Mouse (Mus musculus) limb, embryonic 12.5 days (tissue): ENCODE results near the gene Akt3. TPM values are rescaled to one million over a fixed set of nuclear protein-coding genes. Genes with fewer than 3 reads are reported as not detected.

Experiments
- ATAC-seq: fragments of 200-750 bp; cut with Nextera tagmentation; 2 replicates; pipeline ENCODE4 v1.8.0; 2017; ENCODE audit warnings: low read depth, moderate TSS enrichment; ENCODE audit not compliant: insufficient number of reproducible peaks, insufficient read depth, low FRiP score, low TSS enrichment
- H3K27ac ChIP-seq: fragments of 300-500 bp; sonication (generic); 2 replicates; pipeline ENCODE4 v1.5.1; 2016; ENCODE audit warnings: mild to moderate bottlenecking, moderate library complexity
- H3K27me3 ChIP-seq: fragments of 300-500 bp; sonication (generic); 2 replicates; pipeline ENCODE4 v1.6.1; 2016; ENCODE audit warnings: mild to moderate bottlenecking, moderate library complexity
- H3K36me3 ChIP-seq: fragments of 300-500 bp; sonication (generic); 2 replicates; pipeline ENCODE4 v1.6.1; 2016; ENCODE audit warnings: mild to moderate bottlenecking, moderate library complexity
- H3K4me1 ChIP-seq: fragments of 300-500 bp; sonication (generic); replicated peaks from 2 replicates; pipeline ENCODE4 v1.6.1; 2016
- H3K4me2 ChIP-seq: fragments of 300-500 bp; sonication (generic); 2 replicates; pipeline ENCODE4 v1.6.1; 2016; ENCODE audit warnings: mild to moderate bottlenecking, moderate library complexity
- H3K4me3 ChIP-seq: fragments of 300-500 bp; sonication (generic); replicated peaks from 2 replicates; pipeline ENCODE4 v1.5.1; 2016; ENCODE audit warnings: mild to moderate bottlenecking
- H3K9ac ChIP-seq: fragments of 300-500 bp; sonication (generic); replicated peaks from 2 replicates; pipeline ENCODE4 v1.6.1; 2016; ENCODE audit warnings: mild to moderate bottlenecking, moderate library complexity
- H3K9me3 ChIP-seq: fragments of 300-500 bp; sonication (generic); 2 replicates; pipeline ENCODE4 v1.6.1; 2016; ENCODE audit warnings: mild to moderate bottlenecking, moderate library complexity
- WGBS: fragments of 180-500 bp; shearing (Covaris S2); methylation state at CpG from one replicate; pipeline ENCODE4 v1.1.7; 2016; 5-methylcytosine and 5-hydroxymethylcytosine counted together
- polyA plus RNA-seq: library from polyadenylated mRNA; unstranded; fragments of >200 nt; fragmentation: Nextera tagmentation; extraction: Ambion mirVana; gene quantifications from 2 replicates; pipeline ENCODE4 v1.2.1, GENCODE M21; 2016

The Akt3 gene
- polyA plus RNA-seq, 1 experiment from 2014 or later: 9.1 TPM

DNA sequence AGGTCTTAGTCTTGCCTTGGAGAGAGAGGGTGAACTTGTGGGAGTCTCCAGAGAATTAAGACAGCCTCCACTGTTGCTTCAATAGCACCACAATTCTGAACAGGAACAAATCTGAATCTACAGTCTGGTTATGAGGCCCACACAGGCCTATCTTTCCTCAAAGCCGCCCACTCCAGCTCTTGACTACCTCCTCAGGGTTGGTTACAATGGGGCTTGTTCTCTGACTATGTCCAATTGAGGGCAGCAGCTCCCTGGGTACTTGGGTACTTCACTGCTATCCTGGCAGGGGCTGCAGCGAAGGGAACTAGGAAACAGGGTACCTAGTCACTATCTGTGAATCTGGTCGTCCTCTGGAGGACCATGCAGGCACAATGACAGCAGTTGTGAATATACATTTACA lies 230.3 kb downstream of the Akt3 start:
- ATAC-seq: no peak
- no peak overlapping the region for H3K4me2 ChIP-seq

GRCm38 (mm10) chr1:177022751-177023150 lies 235.3 kb downstream of the Akt3 start:
- H3K4me3 ChIP-seq: no peak overlapping the region
- H3K27me3 ChIP-seq: no peaks in the 10 kb centered on the region
- no peak overlapping the region for H3K9ac ChIP-seq
- H3K9me3 ChIP-seq: no peaks in the 10 kb centered on the region
- no peak overlapping the region for H3K4me2 ChIP-seq
- H3K27ac ChIP-seq: no peak overlapping the region
- no peak for ATAC-seq
- 67% methylated on average over 3 of the region's 3 CpGs for WGBS
- peaks cover 33% of the 10 kb centered on the region for H3K36me3 ChIP-seq
- H3K4me1 ChIP-seq: no peaks in the 10 kb centered on the region

More for the DNA sequence above, 230.3 kb downstream of the Akt3 start:
- H3K9ac ChIP-seq: no peak overlapping the region
- no peak overlapping the region for H3K4me3 ChIP-seq
- no peaks in the 10 kb centered on the region for H3K9me3 ChIP-seq
- no peaks in the 10 kb centered on the region for H3K27me3 ChIP-seq
- no peak overlapping the region for H3K27ac ChIP-seq
- H3K4me1 ChIP-seq: no peaks in the 10 kb centered on the region
- whole genome bisulfite sequencing: 83% methylated on average over 3 of the region's 3 CpGs
- H3K36me3 ChIP-seq: peaks cover 35% of the 10 kb centered on the region

DNA sequence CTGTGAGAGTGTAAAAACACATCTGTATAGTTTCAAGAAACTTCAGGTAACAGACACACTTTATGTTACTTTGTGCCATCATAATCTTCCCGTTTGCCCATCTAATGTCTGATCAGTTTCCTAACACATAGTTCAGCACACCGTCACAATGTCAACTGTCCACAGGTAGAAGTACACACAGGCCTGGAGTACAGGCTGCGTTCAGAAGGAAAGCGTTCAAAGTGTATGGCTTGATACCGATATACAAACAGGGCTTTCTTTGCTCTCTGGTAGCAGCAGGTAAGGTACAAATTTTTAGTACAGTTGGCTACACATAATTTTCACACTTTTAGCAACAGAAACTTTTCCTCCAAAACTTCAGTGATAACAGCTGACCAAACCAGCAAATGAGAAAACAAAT lies 238.3 kb downstream of the Akt3 start:
- Histone ChIP-seq H3K27me3 (no peaks in the 10 kb centered on the region), H3K4me1 (peaks cover 6% of the 10 kb centered on the region; the same call in 1 of the 2 replicates), H3K4me3 (no peak overlapping the region), H3K27ac (no peak overlapping the region), H3K9ac (no peak overlapping the region), H3K4me2 (no peak overlapping the region), H3K9me3 (no peaks in the 10 kb centered on the region), H3K36me3 (peaks cover 21% of the 10 kb centered on the region)
- 93% methylated on average over 5 of the region's 5 CpGs for WGBS
- ATAC-seq: no peak

DNA sequence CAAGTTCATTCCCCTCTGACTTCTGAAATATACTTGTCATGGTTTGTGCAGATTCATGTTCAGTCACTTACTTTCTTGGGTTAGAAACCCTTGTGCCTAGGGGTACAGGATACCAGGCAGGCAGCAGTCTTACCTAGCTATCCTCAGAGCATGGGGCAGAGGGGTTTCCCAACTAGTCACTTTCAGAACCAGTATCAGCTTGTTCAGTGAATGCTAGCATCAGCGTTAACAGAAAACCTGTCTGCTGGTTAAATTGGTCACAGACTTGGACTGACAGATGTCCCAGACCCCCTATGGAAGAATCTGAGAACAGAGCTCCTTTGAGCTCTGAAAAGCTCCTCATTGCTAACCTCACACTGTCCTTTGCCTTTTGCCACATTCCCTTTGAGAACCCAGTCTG lies 239.3 kb downstream of the Akt3 start:
- H3K27me3 ChIP-seq: no peaks in the 10 kb centered on the region
- no peak overlapping the region for H3K9ac ChIP-seq
- 84% methylated on average over 1 of the region's 1 CpGs for WGBS
- H3K4me2 ChIP-seq: no peak overlapping the region
- no peak overlapping the region for H3K27ac ChIP-seq
- no peak overlapping the region for H3K4me3 ChIP-seq
- no peaks in the 10 kb centered on the region for H3K9me3 ChIP-seq
- peaks cover 13% of the 10 kb centered on the region for H3K36me3 ChIP-seq
- no peak for ATAC-seq
- peaks cover 11% of the 10 kb centered on the region; the same call in 1 of the 2 replicates for H3K4me1 ChIP-seq

GRCm38 (mm10) chr1:177016729-177017128 lies 241.3 kb downstream of the Akt3 start:
- Histone ChIP-seq H3K36me3 (no peaks in the 10 kb centered on the region), H3K9me3 (no peaks in the 10 kb centered on the region), H3K4me1 (peaks cover 11% of the 10 kb centered on the region; the same call in 1 of the 2 replicates), H3K4me2 (no peak overlapping the region), H3K27ac (no peak overlapping the region), H3K9ac (no peak overlapping the region), H3K4me3 (no peak overlapping the region), H3K27me3 (no peaks in the 10 kb centered on the region)
- ATAC-seq: no peak
- WGBS: 97% methylated on average over 2 of the region's 2 CpGs

GRCm38 (mm10) chr1:177015917-177016316 lies 242.1 kb downstream of the Akt3 start:
- no peaks in the 10 kb centered on the region for H3K27me3 ChIP-seq
- no peaks in the 10 kb centered on the region for H3K9me3 ChIP-seq
- H3K36me3 ChIP-seq: no peaks in the 10 kb centered on the region
- H3K4me3 ChIP-seq: no peak overlapping the region
- WGBS: 61% methylated on average over 3 of the region's 3 CpGs
- no peak overlapping the region for H3K9ac ChIP-seq
- no peak overlapping the region for H3K4me2 ChIP-seq
- no peak overlapping the region for H3K27ac ChIP-seq
- no peak for ATAC-seq
- H3K4me1 ChIP-seq: peaks cover 17% of the 10 kb centered on the region

GRCm38 (mm10) chr1:177014921-177015439 lies 243.0 kb downstream of the Akt3 start:
- no peaks in the 10 kb centered on the region for H3K27me3 ChIP-seq
- no peak overlapping the region for H3K4me2 ChIP-seq
- peaks cover 25% of the 10 kb centered on the region for H3K4me1 ChIP-seq
- no peaks in the 10 kb centered on the region for H3K9me3 ChIP-seq
- no peak overlapping the region for H3K4me3 ChIP-seq
- ATAC-seq: no peak
- WGBS: 77% methylated on average over 6 of the region's 6 CpGs
- H3K36me3 ChIP-seq: no peaks in the 10 kb centered on the region
- H3K9ac ChIP-seq: no peak overlapping the region
- H3K27ac ChIP-seq: peak overlapping the region; percentile 45; the same call in 1 of the 2 replicates

- Histone ChIP-seq H3K9ac (no peak overlapping the region), H3K4me1 (peaks cover 30% of the 10 kb centered on the region), H3K27ac (peak overlapping the region; percentile 45; the same call in 1 of the 2 replicates), H3K4me2 (no peak overlapping the region), H3K4me3 (no peak overlapping the region), H3K9me3 (no peaks in the 10 kb centered on the region), H3K36me3 (no peaks in the 10 kb centered on the region), H3K27me3 (no peaks in the 10 kb centered on the region)
- ATAC-seq: no peak
- WGBS: 59% methylated on average over 2 of the region's 2 CpGs
Measured at GRCm38 (mm10) chr1:177014346-177014745, 243.7 kb downstream of the Akt3 start.

DNA sequence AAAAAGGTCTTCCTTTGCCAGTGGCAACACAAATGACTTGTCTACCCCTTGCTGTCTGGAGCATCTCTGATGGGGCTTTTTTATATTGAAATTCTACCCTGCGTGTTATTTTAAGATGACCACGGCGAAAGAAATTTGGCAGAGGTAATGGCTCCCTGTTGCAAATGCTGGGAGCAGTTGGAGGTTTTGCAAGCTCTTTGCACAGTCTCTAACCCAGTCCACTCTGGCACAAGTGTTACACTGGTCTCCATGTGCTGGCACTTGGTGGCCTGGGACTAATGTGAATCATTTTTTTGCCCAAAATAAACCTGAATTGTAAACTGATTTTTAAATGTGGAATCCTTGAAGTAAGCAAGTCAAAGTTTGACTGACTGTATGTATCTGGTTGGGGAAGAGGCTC lies 244.2 kb downstream of the Akt3 start:
- H3K4me3 ChIP-seq: no peak overlapping the region
- no peak overlapping the region for H3K27ac ChIP-seq
- H3K4me1 ChIP-seq: peaks cover 33% of the 10 kb centered on the region
- no peak overlapping the region for H3K9ac ChIP-seq
- no peaks in the 10 kb centered on the region for H3K36me3 ChIP-seq
- H3K9me3 ChIP-seq: no peaks in the 10 kb centered on the region
- 90% methylated on average over 3 of the region's 3 CpGs for WGBS
- H3K4me2 ChIP-seq: no peak overlapping the region
- H3K27me3 ChIP-seq: no peaks in the 10 kb centered on the region
- no peak for ATAC-seq

DNA sequence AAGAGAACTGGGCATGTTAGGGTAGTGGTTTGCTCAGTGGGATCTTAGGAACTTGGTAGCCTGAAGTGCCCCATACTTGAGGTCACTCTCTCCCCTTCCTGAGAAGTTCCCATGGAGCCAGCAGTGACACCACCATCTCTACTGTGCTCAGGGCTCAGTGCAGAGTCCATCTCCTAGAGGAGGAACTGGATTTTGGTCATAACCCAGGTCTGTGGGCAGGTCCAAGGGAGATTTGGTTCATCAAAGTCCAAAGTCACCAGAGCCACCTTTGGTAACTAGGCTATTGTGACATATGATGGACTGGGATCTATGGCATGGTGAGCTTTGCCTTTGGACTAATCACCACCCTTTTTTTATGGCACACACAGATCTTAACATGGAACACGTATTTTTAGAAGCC lies 244.7 kb downstream of the Akt3 start:
- H3K9ac ChIP-seq: no peak overlapping the region
- H3K4me2 ChIP-seq: no peak overlapping the region
- H3K27me3 ChIP-seq: no peaks in the 10 kb centered on the region
- no peak for ATAC-seq
- 73% methylated on average over 1 of the region's 1 CpGs for WGBS
- no peaks in the 10 kb centered on the region for H3K9me3 ChIP-seq
- H3K27ac ChIP-seq: no peak overlapping the region
- no peaks in the 10 kb centered on the region for H3K36me3 ChIP-seq
- H3K4me3 ChIP-seq: no peak overlapping the region
- H3K4me1 ChIP-seq: peaks cover 34% of the 10 kb centered on the region

DNA sequence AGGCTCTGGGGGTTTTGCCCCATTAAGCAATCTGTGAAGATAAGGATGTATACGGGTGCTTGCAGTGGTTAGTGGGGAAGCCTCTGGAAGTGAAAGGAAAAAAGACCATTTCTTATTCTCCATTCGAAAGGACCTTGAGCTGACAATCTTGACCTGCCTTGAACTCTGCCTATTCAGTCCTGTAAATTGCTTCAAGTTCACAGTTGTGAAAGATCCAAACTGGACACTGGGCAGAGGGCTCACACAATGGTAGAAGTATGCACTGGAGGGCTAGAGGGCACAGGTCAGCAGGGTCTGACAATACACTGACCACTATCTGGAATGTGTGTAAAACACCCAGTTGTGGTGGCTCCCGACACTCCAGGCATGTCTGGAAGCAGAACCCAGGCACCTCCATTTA lies 245.2 kb downstream of the Akt3 start:
- Histone ChIP-seq H3K4me1 (peaks cover 34% of the 10 kb centered on the region), H3K4me2 (no peak overlapping the region), H3K4me3 (no peak overlapping the region), H3K9ac (no peak overlapping the region), H3K27me3 (no peaks in the 10 kb centered on the region), H3K36me3 (no peaks in the 10 kb centered on the region), H3K27ac (no peak overlapping the region), H3K9me3 (no peaks in the 10 kb centered on the region)
- 93% methylated on average over 3 of the region's 3 CpGs for WGBS
- ATAC-seq: no peak

DNA sequence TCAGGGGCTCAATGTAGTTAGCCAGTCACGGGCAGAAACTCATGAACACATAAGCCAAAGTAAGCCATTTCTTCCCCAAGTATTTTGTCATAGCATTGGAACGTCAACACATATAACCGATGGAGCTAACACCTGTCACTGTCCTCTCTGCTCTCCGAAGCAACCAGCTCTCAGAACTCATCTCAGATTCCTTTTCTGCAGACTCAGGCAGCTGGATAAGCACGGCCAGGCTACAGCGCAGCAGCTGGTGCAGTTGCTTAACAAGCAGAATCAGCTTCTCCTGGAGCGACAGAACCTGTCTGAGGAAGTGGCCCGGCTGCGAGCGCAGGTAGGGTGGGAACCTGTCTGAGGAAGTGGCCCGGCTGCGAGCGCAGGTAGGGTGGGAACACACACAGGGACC lies 246.3 kb downstream of the Akt3 start:
- Histone ChIP-seq H3K27ac (0 out of 2 replicates have a peak overlapping the region, but pooled peaks have one; percentile 29), H3K4me3 (no peak overlapping the region), H3K9me3 (no peaks in the 10 kb centered on the region), H3K9ac (no peak overlapping the region), H3K36me3 (no peaks in the 10 kb centered on the region), H3K4me1 (peaks cover 34% of the 10 kb centered on the region), H3K4me2 (no peak overlapping the region), H3K27me3 (no peaks in the 10 kb centered on the region)
- no peak for ATAC-seq
- 82% methylated on average over 13 of the region's 13 CpGs for WGBS
